Mouse (Mus musculus) embryonic facial prominence, embryonic 10.5 days (tissue): ENCODE measurements at regions not wholly inside any gene's neighbourhood (a gene's known extent, or its start where the extent isn't known, plus 50 kb on each side); places are given as distances from the start of the nearest gene placed in this dataset.

Source experiments
- DNase-seq: peaks from one replicate; pipeline ENCODE4 v3.0.0-alpha.2; 2017; ENCODE audit warnings: low spot score
- H3K27ac ChIP-seq: fragments of 300-500 bp; sonication (generic); replicated peaks from 2 replicates; pipeline ENCODE4 v1.5.1; 2016; ENCODE audit warnings: mild to moderate bottlenecking
- H3K27me3 ChIP-seq: fragments of 300-500 bp; sonication (generic); replicated peaks from 2 replicates; pipeline ENCODE4 v1.6.1; 2016; ENCODE audit warnings: low read depth, mild to moderate bottlenecking; ENCODE audit not compliant: poor library complexity, severe bottlenecking
- H3K36me3 ChIP-seq: fragments of 300-500 bp; sonication (generic); replicated peaks from 2 replicates; pipeline ENCODE4 v1.6.1; 2016; ENCODE audit warnings: mild to moderate bottlenecking, moderate library complexity
- H3K4me1 ChIP-seq: fragments of 300-500 bp; sonication (generic); 2 replicates; pipeline ENCODE4 v1.6.1; 2016
- H3K4me3 ChIP-seq: fragments of 300-500 bp; sonication (generic); 2 replicates; pipeline ENCODE4 v1.5.1; 2016; ENCODE audit warnings: mild to moderate bottlenecking, moderate library complexity
- H3K9me3 ChIP-seq: fragments of 300-500 bp; sonication (generic); 2 replicates; pipeline ENCODE4 v1.6.1; 2016; ENCODE audit warnings: mild to moderate bottlenecking
- WGBS: fragments of 180-500 bp; shearing (Covaris S2); methylation state at CpG from one replicate; pipeline ENCODE4 v1.1.7; 2016; 5-methylcytosine and 5-hydroxymethylcytosine counted together

GRCm38 (mm10) chr14:74521669-74522068 lies 119.0 kb upstream of the Htr2a start:
- H3K9me3 ChIP-seq: no peaks in the 10 kb centered on the region
- 87% methylated on average over 3 of the region's 3 CpGs for WGBS
- H3K27ac ChIP-seq: no peak overlapping the region
- no peak for DNase-seq
- H3K4me1 ChIP-seq: no peaks in the 10 kb centered on the region
- no peaks in the 10 kb centered on the region for H3K27me3 ChIP-seq
- no peak overlapping the region for H3K4me3 ChIP-seq
- H3K36me3 ChIP-seq: no peaks in the 10 kb centered on the region

GRCm38 (mm10) chr14:74527246-74527645 lies 113.4 kb upstream of the Htr2a start:
- Histone ChIP-seq H3K36me3 (no peaks in the 10 kb centered on the region), H3K9me3 (no peaks in the 10 kb centered on the region), H3K4me3 (no peak overlapping the region), H3K27me3 (no peaks in the 10 kb centered on the region), H3K4me1 (no peaks in the 10 kb centered on the region), H3K27ac (no peak overlapping the region)
- WGBS: 93% methylated on average over 4 of the region's 4 CpGs
- no peak for DNase-seq

- Histone ChIP-seq H3K9me3 (no peaks in the 10 kb centered on the region), H3K27me3 (no peaks in the 10 kb centered on the region), H3K36me3 (no peaks in the 10 kb centered on the region), H3K27ac (no peak overlapping the region), H3K4me1 (no peaks in the 10 kb centered on the region), H3K4me3 (no peak overlapping the region)
- DNase-seq: no peak
- WGBS: 91% methylated on average over 7 of the region's 7 CpGs
These were observed 111.2 kb upstream of the Htr2a start for GRCm38 (mm10) chr14:74529368-74529951.

- H3K4me1 ChIP-seq: no peaks in the 10 kb centered on the region
- no peaks in the 10 kb centered on the region for H3K36me3 ChIP-seq
- no peaks in the 10 kb centered on the region for H3K27me3 ChIP-seq
- H3K4me3 ChIP-seq: no peak overlapping the region
- 95% methylated on average over 2 of the region's 2 CpGs for WGBS
- no peak for DNase-seq
- no peaks in the 10 kb centered on the region for H3K9me3 ChIP-seq
- no peak overlapping the region for H3K27ac ChIP-seq
These were observed 102.5 kb upstream of the Htr2a start for GRCm38 (mm10) chr14:74538187-74538586.

- Histone ChIP-seq H3K36me3 (no peaks in the 10 kb centered on the region), H3K9me3 (no peaks in the 10 kb centered on the region), H3K27me3 (no peaks in the 10 kb centered on the region), H3K27ac (no peak overlapping the region), H3K4me1 (no peaks in the 10 kb centered on the region), H3K4me3 (no peak overlapping the region)
- no peak for DNase-seq
- WGBS: 88% methylated on average over 3 of the region's 3 CpGs
These were observed 96.6 kb upstream of the Htr2a start for GRCm38 (mm10) chr14:74544028-74544427.

- H3K27ac ChIP-seq: no peak overlapping the region
- H3K4me3 ChIP-seq: no peak overlapping the region
- no peaks in the 10 kb centered on the region for H3K9me3 ChIP-seq
- 96% methylated on average over 2 of the region's 2 CpGs for WGBS
- no peaks in the 10 kb centered on the region for H3K36me3 ChIP-seq
- no peaks in the 10 kb centered on the region for H3K27me3 ChIP-seq
- no peaks in the 10 kb centered on the region for H3K4me1 ChIP-seq
- DNase-seq: no peak
These were observed 89.5 kb upstream of the Htr2a start for GRCm38 (mm10) chr14:74551091-74551490.

GRCm38 (mm10) chr14:74553636-74554035 lies 87.0 kb upstream of the Htr2a start:
- Histone ChIP-seq H3K4me3 (no peak overlapping the region), H3K27me3 (no peaks in the 10 kb centered on the region), H3K36me3 (no peaks in the 10 kb centered on the region), H3K9me3 (no peaks in the 10 kb centered on the region), H3K27ac (no peak overlapping the region), H3K4me1 (no peaks in the 10 kb centered on the region)
- DNase-seq: no peak
- WGBS: 86% methylated on average over 1 of the region's 1 CpGs

- WGBS: 76% methylated on average over 5 of the region's 5 CpGs
- Histone ChIP-seq H3K27me3 (no peaks in the 10 kb centered on the region), H3K27ac (no peak overlapping the region), H3K4me1 (no peaks in the 10 kb centered on the region), H3K4me3 (no peak overlapping the region), H3K9me3 (no peaks in the 10 kb centered on the region), H3K36me3 (no peaks in the 10 kb centered on the region)
- DNase-seq: no peak
These were observed 82.3 kb upstream of the Htr2a start for GRCm38 (mm10) chr14:74558359-74558758.
